Mouse (Mus musculus) cerebellum, adult 2 months (tissue): ENCODE data around the gene Ccl1.
A peak's percentile ranks its signal among the peaks of the same experiment; 100 is the strongest.

Experiments
- CTCF ChIP-seq: fragments of 200-500 bp; IDR thresholded peaks from 2 replicates; pipeline ENCODE4 v1.5.1; 2011; ENCODE audit warnings: low read depth, mild to moderate bottlenecking, control low read depth, low read length, moderate library complexity, borderline replicate concordance; ENCODE audit not compliant: insufficient read depth
- POLR2A ChIP-seq: fragments of 200-500 bp; IDR thresholded peaks from 2 replicates; pipeline ENCODE4 v1.6.1; 2011; ENCODE audit warnings: low read length, control low read depth, borderline replicate concordance; ENCODE audit not compliant: insufficient read depth

- TF ChIP-seq CTCF (peak; percentile 96), POLR2A (no peak)
Measured at GRCm38 (mm10) chr11:82235551-82236207, 69.8 kb downstream of the Ccl1 start.
